25 mouse cellular contexts compared by ENCODE assay signal in genomic region chr4:134002246-134002645, GRCm38 (mm10). TPM values are rescaled to one million over a fixed set of nuclear protein-coding genes. Genes with fewer than 3 reads are reported as not detected.
DNase-seq lines count a peak whose midpoint lies in the region; ATAC-seq lines count a peak whose summit lies in the region.
"Had no signal": no experiment of that assay in that cellular context is flagged by ENCODE, and none has a peak within 500 bp of the region (broad histone marks: within the 10 kb centered on the region; RNA-seq: fewer than 3 reads in every experiment).

No protein-coding gene starts in this region.

- no peak for DNase-seq in forebrain, embryonic 10.5 days (ENCODE audit: extremely low spot score, low spot score)
- no peak for DNase-seq in midbrain, embryonic 10.5 days (ENCODE audit: low spot score)
- DNase-seq in midbrain, embryonic 11.5 days (ENCODE audit: low spot score, missing footprints) = no peak
- peak; percentile 65 for DNase-seq in fat pad, adult 2 months (ENCODE audit: extremely low read depth, low read depth, low spot score)
- DNase-seq in liver = no peak
- DNase-seq: adrenal gland, adult 2 months; adrenal gland, postnatal 14 days; B cell, adult 2 months; cerebellum, adult 11 months; cerebellum, adult 2 months; cerebellum, adult 9-11 months; cerebellum, postnatal 25 days; gastrocnemius, postnatal 25 days; heart, adult 11 months had no signal

- 29% methylated on average over 4 of the region's 4 CpGs for WGBS in forebrain, embryonic 10.5 days
- 6% methylated on average over 4 of the region's 4 CpGs for WGBS in forebrain, embryonic 13.5 days
- 30% methylated on average over 4 of the region's 4 CpGs for WGBS in midbrain, embryonic 10.5 days
- 20% methylated on average over 4 of the region's 4 CpGs for WGBS in midbrain, embryonic 11.5 days
- 59% methylated on average over 4 of the region's 4 CpGs for WGBS in neural tube, embryonic 15.5 days

- ATAC-seq in forebrain, embryonic 13.5 days = no peak
- ATAC-seq in midbrain, embryonic 11.5 days (ENCODE audit: low FRiP score) = no peak
- no peak for ATAC-seq in neural tube, embryonic 15.5 days (ENCODE audit: low FRiP score)

- H3K9ac ChIP-seq in forebrain, embryonic 13.5 days = no peak overlapping the region
- H3K9ac ChIP-seq in midbrain, embryonic 11.5 days (ENCODE audit: low read length) = no peak overlapping the region
- no peak overlapping the region for H3K9ac ChIP-seq in neural tube, embryonic 15.5 days (replicated peaks)
- H3K9ac ChIP-seq: embryonic facial prominence, embryonic 12.5 days; embryonic facial prominence, embryonic 15.5 days; hindbrain, embryonic 12.5 days; hindbrain, embryonic 15.5 days had no signal

- H3K4me2 ChIP-seq in forebrain, embryonic 13.5 days = no peak overlapping the region
- H3K4me2 ChIP-seq in midbrain, embryonic 11.5 days = no peak overlapping the region
- H3K4me2 ChIP-seq in neural tube, embryonic 15.5 days = no peak overlapping the region
- H3K4me2 ChIP-seq: embryonic facial prominence, embryonic 12.5 days; embryonic facial prominence, embryonic 15.5 days; heart, embryonic 11.5 days; hindbrain, embryonic 12.5 days; hindbrain, embryonic 15.5 days had no signal

- no peaks in the 10 kb centered on the region for H3K27me3 ChIP-seq in forebrain, embryonic 10.5 days (ENCODE audit: poor library complexity, severe bottlenecking)
- no peaks in the 10 kb centered on the region for H3K27me3 ChIP-seq in forebrain, embryonic 13.5 days
- no peaks in the 10 kb centered on the region for H3K27me3 ChIP-seq in midbrain, embryonic 10.5 days (ENCODE audit: low read depth, poor library complexity, severe bottlenecking)
- H3K27me3 ChIP-seq in midbrain, embryonic 11.5 days (ENCODE audit: control insufficient read depth, insufficient read depth, low read length) = no peaks in the 10 kb centered on the region
- H3K27me3 ChIP-seq in neural tube, embryonic 15.5 days (replicated peaks) = no peaks in the 10 kb centered on the region
- H3K27me3 ChIP-seq: embryonic facial prominence, embryonic 12.5 days; embryonic facial prominence, embryonic 15.5 days; hindbrain, embryonic 12.5 days; hindbrain, embryonic 15.5 days had no signal

- peak overlapping the region; percentile 84 for H3K27ac ChIP-seq in forebrain, embryonic 10.5 days
- no peak overlapping the region for H3K27ac ChIP-seq in forebrain, embryonic 13.5 days
- H3K27ac ChIP-seq in midbrain, embryonic 10.5 days (replicated peaks) = peak overlapping the region; percentile 78
- H3K27ac ChIP-seq in midbrain, embryonic 11.5 days (ENCODE audit: low read depth, low read length) = no peak overlapping the region
- H3K27ac ChIP-seq in neural tube, embryonic 15.5 days (replicated peaks) = no peak overlapping the region
- H3K27ac ChIP-seq: embryonic facial prominence, embryonic 12.5 days; embryonic facial prominence, embryonic 15.5 days; hindbrain, embryonic 12.5 days; hindbrain, embryonic 15.5 days had no signal

- peaks cover 68% of the 10 kb centered on the region for H3K4me1 ChIP-seq in forebrain, embryonic 10.5 days
- H3K4me1 ChIP-seq in forebrain, embryonic 13.5 days = peaks cover 51% of the 10 kb centered on the region
- H3K4me1 ChIP-seq in midbrain, embryonic 10.5 days = peaks cover 68% of the 10 kb centered on the region
- peaks cover 39% of the 10 kb centered on the region for H3K4me1 ChIP-seq in midbrain, embryonic 11.5 days (ENCODE audit: control insufficient read depth, insufficient read depth, low read length)
- peaks cover 15% of the 10 kb centered on the region for H3K4me1 ChIP-seq in neural tube, embryonic 15.5 days

- H3K4me3 ChIP-seq in forebrain, embryonic 10.5 days = peak overlapping the region; percentile 29
- no peak overlapping the region for H3K4me3 ChIP-seq in forebrain, embryonic 13.5 days
- no peak overlapping the region for H3K4me3 ChIP-seq in midbrain, embryonic 10.5 days
- H3K4me3 ChIP-seq in midbrain, embryonic 11.5 days (ENCODE audit: low read depth, low read length) = no peak overlapping the region
- H3K4me3 ChIP-seq in neural tube, embryonic 15.5 days (replicated peaks) = no peak overlapping the region
- H3K4me3 ChIP-seq: embryonic facial prominence, embryonic 12.5 days; embryonic facial prominence, embryonic 15.5 days; hindbrain, embryonic 12.5 days; hindbrain, embryonic 15.5 days had no signal

- no peaks in the 10 kb centered on the region for H3K9me3 ChIP-seq in forebrain, embryonic 10.5 days
- H3K9me3 ChIP-seq in forebrain, embryonic 13.5 days (replicated peaks) = no peaks in the 10 kb centered on the region
- no peaks in the 10 kb centered on the region for H3K9me3 ChIP-seq in midbrain, embryonic 10.5 days (replicated peaks)
- H3K9me3 ChIP-seq in midbrain, embryonic 11.5 days (ENCODE audit: control insufficient read depth, low read length) = no peaks in the 10 kb centered on the region
- no peaks in the 10 kb centered on the region for H3K9me3 ChIP-seq in neural tube, embryonic 15.5 days (replicated peaks)
- H3K9me3 ChIP-seq: embryonic facial prominence, embryonic 12.5 days; embryonic facial prominence, embryonic 15.5 days; G1E; hindbrain, embryonic 12.5 days; hindbrain, embryonic 15.5 days had no signal

- peaks cover 39% of the 10 kb centered on the region for H3K36me3 ChIP-seq in forebrain, embryonic 10.5 days (replicated peaks)
- no peaks in the 10 kb centered on the region for H3K36me3 ChIP-seq in forebrain, embryonic 13.5 days (ENCODE audit: poor library complexity, severe bottlenecking)
- H3K36me3 ChIP-seq in midbrain, embryonic 10.5 days = peaks cover 39% of the 10 kb centered on the region
- peaks cover 6% of the 10 kb centered on the region; the same call in 1 of the 2 replicates for H3K36me3 ChIP-seq in midbrain, embryonic 11.5 days (ENCODE audit: control insufficient read depth, insufficient read depth, low read length)
- H3K36me3 ChIP-seq in neural tube, embryonic 15.5 days = no peaks in the 10 kb centered on the region
- H3K36me3 ChIP-seq: embryonic facial prominence, embryonic 12.5 days; embryonic facial prominence, embryonic 15.5 days; hindbrain, embryonic 12.5 days; hindbrain, embryonic 15.5 days had no signal

RNA-seq across cellular contexts. Expression of gene Dhdds, which starts 1.5 kb away (rescaled TPM):
- polyA plus RNA-seq in forebrain, embryonic 10.5 days (2016; fragmentation: Nextera tagmentation; extraction: Ambion mirVana) = 40.3 and 41.9 TPM in 2 replicates
- 47.1 and 47.6 TPM in 2 replicates for polyA plus RNA-seq in forebrain, embryonic 13.5 days (2015; fragmentation: Nextera tagmentation; extraction: Ambion mirVana)
- 38.8 and 41.4 TPM in 2 replicates for polyA plus RNA-seq in midbrain, embryonic 10.5 days (2016; fragmentation: Nextera tagmentation; extraction: Ambion mirVana)
- 38.9 and 42.4 TPM in 2 replicates for polyA plus RNA-seq in midbrain, embryonic 11.5 days (2014; fragmentation: Nextera tagmentation; extraction: Ambion mirVana)
- 47.0 and 47.4 TPM in 2 replicates for polyA plus RNA-seq in neural tube, embryonic 15.5 days (2015; fragmentation: Nextera tagmentation; extraction: Ambion mirVana)

RNA-seq across cellular contexts. Expression of gene Lin28a, which starts 16.4 kb away (rescaled TPM):
- 21.6 and 25.7 TPM in 2 replicates for polyA plus RNA-seq in forebrain, embryonic 10.5 days (2016; fragmentation: Nextera tagmentation; extraction: Ambion mirVana)
- 0.15 and 0.34 TPM in 2 replicates for polyA plus RNA-seq in forebrain, embryonic 13.5 days (2015; fragmentation: Nextera tagmentation; extraction: Ambion mirVana)
- 16.9 and 29.2 TPM in 2 replicates for polyA plus RNA-seq in midbrain, embryonic 10.5 days (2016; fragmentation: Nextera tagmentation; extraction: Ambion mirVana)
- 4.7 and 5.6 TPM in 2 replicates for polyA plus RNA-seq in midbrain, embryonic 11.5 days (2014; fragmentation: Nextera tagmentation; extraction: Ambion mirVana)
- 0.19 and 0.37 TPM in 2 replicates for polyA plus RNA-seq in neural tube, embryonic 15.5 days (2015; fragmentation: Nextera tagmentation; extraction: Ambion mirVana)
- polyA plus RNA-seq: adrenal gland, adult 2 months; embryonic facial prominence, embryonic 15.5 days; G1E had no signal

RNA-seq across cellular contexts. Expression of gene Hmgn2, which starts 33.8 kb away (rescaled TPM):
- polyA plus RNA-seq in forebrain, embryonic 10.5 days (2016; fragmentation: Nextera tagmentation; extraction: Ambion mirVana) = 3,760 and 3,774 TPM in 2 replicates
- polyA plus RNA-seq in forebrain, embryonic 13.5 days (2015; fragmentation: Nextera tagmentation; extraction: Ambion mirVana) = 3,166 and 3,367 TPM in 2 replicates
- polyA plus RNA-seq in midbrain, embryonic 10.5 days (2016; fragmentation: Nextera tagmentation; extraction: Ambion mirVana) = 3,615 and 3,770 TPM in 2 replicates
- polyA plus RNA-seq in midbrain, embryonic 11.5 days (2014; fragmentation: Nextera tagmentation; extraction: Ambion mirVana) = 4,130 and 4,246 TPM in 2 replicates
- 921 and 1,163 TPM in 2 replicates for polyA plus RNA-seq in neural tube, embryonic 15.5 days (2015; fragmentation: Nextera tagmentation; extraction: Ambion mirVana)

RNA-seq across cellular contexts. Expression of gene Zfp683, which starts 51.4 kb away (rescaled TPM):
- polyA plus RNA-seq in forebrain, embryonic 10.5 days (2016; fragmentation: Nextera tagmentation; extraction: Ambion mirVana) = not detected in 2 replicates
- not detected in 2 replicates for polyA plus RNA-seq in forebrain, embryonic 13.5 days (2015; fragmentation: Nextera tagmentation; extraction: Ambion mirVana)
- polyA plus RNA-seq in midbrain, embryonic 10.5 days (2016; fragmentation: Nextera tagmentation; extraction: Ambion mirVana) = not detected in 2 replicates
- not detected in 2 replicates for polyA plus RNA-seq in midbrain, embryonic 11.5 days (2014; fragmentation: Nextera tagmentation; extraction: Ambion mirVana)
- polyA plus RNA-seq in neural tube, embryonic 15.5 days (2015; fragmentation: Nextera tagmentation; extraction: Ambion mirVana) = not detected in 2 replicates
- polyA plus RNA-seq: cerebellum, adult 2 months; embryonic facial prominence, embryonic 12.5 days; embryonic facial prominence, embryonic 15.5 days; G1E; heart, embryonic 11.5 days; heart, embryonic 14.5 days; heart, postnatal 0 days; hindbrain, embryonic 12.5 days; hindbrain, embryonic 15.5 days; intestine, embryonic 14.5 days had no signal

RNA-seq across cellular contexts. Expression of gene Crybg2, which starts 58.4 kb away (rescaled TPM):
- polyA plus RNA-seq in forebrain, embryonic 10.5 days (2016; fragmentation: Nextera tagmentation; extraction: Ambion mirVana) = 1.7 and 3.5 TPM in 2 replicates
- polyA plus RNA-seq in forebrain, embryonic 13.5 days (2015; fragmentation: Nextera tagmentation; extraction: Ambion mirVana) = 0.47 and 0.53 TPM in 2 replicates
- polyA plus RNA-seq in midbrain, embryonic 10.5 days (2016; fragmentation: Nextera tagmentation; extraction: Ambion mirVana) = 2.0 TPM in 2 replicates
- polyA plus RNA-seq in midbrain, embryonic 11.5 days (2014; fragmentation: Nextera tagmentation; extraction: Ambion mirVana) = 0.89 and 0.98 TPM in 2 replicates
- polyA plus RNA-seq in neural tube, embryonic 15.5 days (2015; fragmentation: Nextera tagmentation; extraction: Ambion mirVana) = 2.5 and 3.7 TPM in 2 replicates
- polyA plus RNA-seq: heart, postnatal 0 days had no signal

Comparison
In these comparisons a context has a peak if more than half of its experiments do, and no peak if none do; other contexts are left out.
1. H3K27ac ChIP-seq: peak in forebrain, embryonic 10.5 days (single experiment) and midbrain, embryonic 10.5 days (single experiment); none in forebrain, embryonic 13.5 days (single experiment), midbrain, embryonic 11.5 days (single experiment) and neural tube, embryonic 15.5 days (single experiment).